Mouse (Mus musculus): ENCODE measurements around the gene Trim8. TPM values are rescaled to one million over a fixed set of nuclear protein-coding genes. Genes with fewer than 3 reads are reported as not detected.

Gene Trim8
- polyA plus RNA-seq, 1 experiment from 2014 or later: 17.0 TPM

DNA sequence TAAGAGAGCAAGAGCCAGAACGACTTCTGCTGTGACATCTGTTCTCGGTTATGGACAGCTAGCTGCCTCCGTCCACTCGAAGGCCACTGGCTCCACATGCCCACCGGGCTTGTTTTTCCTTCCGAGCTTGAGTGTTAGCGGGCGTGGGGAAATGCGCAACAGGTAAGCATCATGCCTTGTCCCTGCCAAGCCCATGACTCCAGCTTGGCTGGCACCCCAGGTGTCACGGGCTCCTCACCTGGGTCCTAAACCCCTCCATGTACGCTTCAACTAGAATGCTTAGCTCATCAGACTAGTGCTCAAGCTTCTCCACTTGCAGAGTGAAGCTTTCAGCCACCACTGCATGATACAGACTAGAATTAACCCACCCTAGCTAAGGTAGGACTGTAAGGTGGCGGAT, 57.1 kb downstream of the Trim8 start:
- H3K27me3 ChIP-seq (ENCODE audit: control insufficient read depth, insufficient read depth, low read length): no peaks in the 10 kb centered on the region
- no peak overlapping the region for H3K4me2 ChIP-seq (ENCODE audit: low read depth, low read length)
- peaks cover 11% of the 10 kb centered on the region for H3K36me3 ChIP-seq (ENCODE audit: control insufficient read depth, insufficient read depth)
- H3K4me3 ChIP-seq (ENCODE audit: low read length): no peak overlapping the region
- H3K9ac ChIP-seq (ENCODE audit: low read length): no peak overlapping the region
- WGBS: 75% methylated on average over 12 of the region's 12 CpGs
- ATAC-seq (replicated peaks; ENCODE audit: extremely low read depth, insufficient read depth, low FRiP score): no peak
- no peak overlapping the region for H3K27ac ChIP-seq (ENCODE audit: low read length)
- no peaks in the 10 kb centered on the region for H3K9me3 ChIP-seq (replicated peaks; ENCODE audit: control insufficient read depth, low read length)
- peaks cover 16% of the 10 kb centered on the region for H3K4me1 ChIP-seq (ENCODE audit: control insufficient read depth, insufficient read depth, low read length)

DNA sequence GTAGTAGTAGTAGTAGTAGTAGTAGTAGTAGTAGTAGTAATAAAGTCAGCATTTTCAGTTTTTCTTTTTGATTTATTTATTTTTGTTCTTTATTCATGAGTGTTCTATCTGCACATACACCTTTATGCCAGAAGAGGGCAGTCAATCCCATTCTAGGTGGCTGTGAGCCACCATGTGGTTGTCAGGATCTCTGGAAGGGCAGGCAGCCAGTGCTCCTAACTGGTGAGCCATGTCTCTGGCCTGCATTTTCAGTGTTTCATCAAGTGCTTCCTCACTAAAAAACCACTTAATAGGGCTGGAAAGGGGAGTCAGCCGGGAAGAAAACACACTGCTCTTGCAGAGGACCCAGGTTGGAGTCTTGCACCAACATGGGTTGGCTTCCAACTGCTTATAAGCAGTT, 60.6 kb downstream of the Trim8 start:
- H3K4me2 ChIP-seq (ENCODE audit: low read depth, low read length): no peak overlapping the region
- no peak overlapping the region for H3K4me3 ChIP-seq (ENCODE audit: low read length)
- 24% methylated on average over 1 of the region's 1 CpGs for WGBS
- no peak for ATAC-seq (replicated peaks; ENCODE audit: extremely low read depth, insufficient read depth, low FRiP score)
- no peaks in the 10 kb centered on the region for H3K27me3 ChIP-seq (ENCODE audit: control insufficient read depth, insufficient read depth, low read length)
- H3K36me3 ChIP-seq (ENCODE audit: control insufficient read depth, insufficient read depth): peaks cover 4% of the 10 kb centered on the region
- H3K27ac ChIP-seq (ENCODE audit: low read length): peak overlapping the region; percentile 66
- H3K4me1 ChIP-seq (ENCODE audit: control insufficient read depth, insufficient read depth, low read length): peaks cover 16% of the 10 kb centered on the region
- no peaks in the 10 kb centered on the region for H3K9me3 ChIP-seq (replicated peaks; ENCODE audit: control insufficient read depth, low read length)
- no peak overlapping the region for H3K9ac ChIP-seq (ENCODE audit: low read length)

GRCm38 (mm10) chr19:46562581-46563515, 61.3 kb downstream of the Trim8 start:
- 61% methylated on average over 14 of the region's 14 CpGs for WGBS
- Histone ChIP-seq H3K4me1 (ENCODE audit: control insufficient read depth, insufficient read depth, low read length) (peaks cover 16% of the 10 kb centered on the region), H3K9me3 (replicated peaks; ENCODE audit: control insufficient read depth, low read length) (no peaks in the 10 kb centered on the region), H3K27me3 (ENCODE audit: control insufficient read depth, insufficient read depth, low read length) (no peaks in the 10 kb centered on the region), H3K27ac (ENCODE audit: low read length) (peak overlapping the region; percentile 66), H3K4me2 (ENCODE audit: low read depth, low read length) (peak overlapping the region; percentile 21; the same call in 1 of the 2 replicates), H3K4me3 (ENCODE audit: low read length) (no peak overlapping the region), H3K9ac (ENCODE audit: low read length) (no peak overlapping the region), H3K36me3 (ENCODE audit: control insufficient read depth, insufficient read depth) (peaks cover 1% of the 10 kb centered on the region; the same call in 1 of the 2 replicates)
- ATAC-seq (replicated peaks; ENCODE audit: extremely low read depth, insufficient read depth, low FRiP score): peak; percentile 63; the same call in 1 of the 2 replicates

GRCm38 (mm10) chr19:46563603-46564002, 62.1 kb downstream of the Trim8 start:
- ATAC-seq (replicated peaks; ENCODE audit: extremely low read depth, insufficient read depth, low FRiP score): peak; percentile 39
- no peaks in the 10 kb centered on the region for H3K9me3 ChIP-seq (replicated peaks; ENCODE audit: control insufficient read depth, low read length)
- no peak overlapping the region for H3K9ac ChIP-seq (ENCODE audit: low read length)
- peak overlapping the region; percentile 66 for H3K27ac ChIP-seq (ENCODE audit: low read length)
- H3K27me3 ChIP-seq (ENCODE audit: control insufficient read depth, insufficient read depth, low read length): no peaks in the 10 kb centered on the region
- no peak overlapping the region for H3K4me2 ChIP-seq (ENCODE audit: low read depth, low read length)
- 55% methylated on average over 4 of the region's 4 CpGs for WGBS
- no peaks in the 10 kb centered on the region for H3K36me3 ChIP-seq (ENCODE audit: control insufficient read depth, insufficient read depth)
- H3K4me1 ChIP-seq (ENCODE audit: control insufficient read depth, insufficient read depth, low read length): peaks cover 16% of the 10 kb centered on the region
- H3K4me3 ChIP-seq (ENCODE audit: low read length): no peak overlapping the region

DNA sequence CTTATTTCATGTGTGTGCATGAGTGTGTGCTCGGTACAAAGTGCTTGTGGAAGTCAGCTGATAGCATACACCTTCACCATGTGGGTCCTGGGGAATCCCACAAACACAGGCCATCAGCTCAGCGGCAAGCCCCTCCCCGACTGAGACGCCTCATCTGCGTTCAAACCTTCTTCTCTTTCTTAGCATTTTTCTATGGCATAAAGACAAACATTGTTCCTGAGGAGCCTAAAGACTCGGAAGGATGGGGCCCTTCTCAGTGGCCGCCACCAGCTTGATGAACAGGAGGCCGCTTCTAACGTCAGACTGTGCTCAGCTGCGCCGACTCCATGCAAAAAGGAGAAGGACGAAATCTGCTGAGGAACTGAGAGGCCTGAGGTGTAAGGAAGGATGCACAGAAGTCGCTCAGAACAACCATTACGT, 62.6 kb downstream of the Trim8 start:
- Histone ChIP-seq H3K4me2 (ENCODE audit: low read depth, low read length) (no peak overlapping the region), H3K4me3 (ENCODE audit: low read length) (no peak overlapping the region), H3K4me1 (ENCODE audit: control insufficient read depth, insufficient read depth, low read length) (peaks cover 16% of the 10 kb centered on the region), H3K27me3 (ENCODE audit: control insufficient read depth, insufficient read depth, low read length) (no peaks in the 10 kb centered on the region), H3K27ac (ENCODE audit: low read length) (no peak overlapping the region; the same call in 1 of the 2 replicates), H3K36me3 (ENCODE audit: control insufficient read depth, insufficient read depth) (no peaks in the 10 kb centered on the region), H3K9ac (ENCODE audit: low read length) (no peak overlapping the region), H3K9me3 (replicated peaks; ENCODE audit: control insufficient read depth, low read length) (no peaks in the 10 kb centered on the region)
- 79% methylated on average over 14 of the region's 14 CpGs for WGBS
- ATAC-seq (replicated peaks; ENCODE audit: extremely low read depth, insufficient read depth, low FRiP score): 0 out of 2 replicates have a peak, but pooled peaks have one; percentile 11

Other genes starting within 250 kb of the Trim8 start
- 13.3 and 14.1 TPM in 2 replicates for gene Nfkb2, start 197.4 kb upstream of the Trim8 start, polyA plus RNA-seq (2015; fragmentation: Nextera tagmentation; extraction: Ambion mirVana)
- 4.1 and 5.1 TPM in 2 replicates for gene Psd, start 174.5 kb upstream of the Trim8 start, polyA plus RNA-seq (2015; fragmentation: Nextera tagmentation; extraction: Ambion mirVana)
- gene Fbxl15, start 173.5 kb upstream of the Trim8 start, polyA plus RNA-seq (2015; fragmentation: Nextera tagmentation; extraction: Ambion mirVana): 11.0 and 12.8 TPM in 2 replicates
- 142 and 150 TPM in 2 replicates for gene Cuedc2, start 163.0 kb upstream of the Trim8 start, polyA plus RNA-seq (2015; fragmentation: Nextera tagmentation; extraction: Ambion mirVana)
- 6.0 TPM in 2 replicates for gene Mfsd13a, start 160.6 kb upstream of the Trim8 start, polyA plus RNA-seq (2015; fragmentation: Nextera tagmentation; extraction: Ambion mirVana)
- gene 2310034G01Rik, start 151.4 kb upstream of the Trim8 start, polyA plus RNA-seq (2015; fragmentation: Nextera tagmentation; extraction: Ambion mirVana): 1.1 and 1.2 TPM in 2 replicates
- 126 and 130 TPM in 2 replicates for gene Actr1a, start 106.0 kb upstream of the Trim8 start, polyA plus RNA-seq (2015; fragmentation: Nextera tagmentation; extraction: Ambion mirVana)
- 17.6 and 18.8 TPM in 2 replicates for gene Sufu, start 104.8 kb upstream of the Trim8 start, polyA plus RNA-seq (2015; fragmentation: Nextera tagmentation; extraction: Ambion mirVana)
- gene Arl3, start 71.5 kb downstream of the Trim8 start, polyA plus RNA-seq (2015; fragmentation: Nextera tagmentation; extraction: Ambion mirVana): 95.6 and 101 TPM in 2 replicates
- 10.0 and 11.4 TPM in 2 replicates for gene Sfxn2, start 71.7 kb downstream of the Trim8 start, polyA plus RNA-seq (2015; fragmentation: Nextera tagmentation; extraction: Ambion mirVana)
- 60.5 and 63.3 TPM in 2 replicates for gene Wbp1l, start 97.4 kb downstream of the Trim8 start, polyA plus RNA-seq (2015; fragmentation: Nextera tagmentation; extraction: Ambion mirVana)
- gene Cyp17a1, start 171.5 kb downstream of the Trim8 start, polyA plus RNA-seq (2015; fragmentation: Nextera tagmentation; extraction: Ambion mirVana): 1.00 and 1.7 TPM in 2 replicates
- 13.7 and 14.9 TPM in 2 replicates for gene Borcs7, start 188.2 kb downstream of the Trim8 start, polyA plus RNA-seq (2015; fragmentation: Nextera tagmentation; extraction: Ambion mirVana)
- gene As3mt, start 205.8 kb downstream of the Trim8 start, polyA plus RNA-seq (2015; fragmentation: Nextera tagmentation; extraction: Ambion mirVana): 46.7 and 52.1 TPM in 2 replicates